Mouse (Mus musculus) brown adipose tissue, adult 24 weeks (tissue): ENCODE results near the gene Ciapin1. TPM values are rescaled to one million over a fixed set of nuclear protein-coding genes. Genes with fewer than 3 reads are reported as not detected.

ENCODE experiments used
- polyA plus RNA-seq: library from polyadenylated mRNA; stranded (reverse); fragments of >200 nt; gene quantifications from 2 replicates; pipeline ENCODE4 v1.2.4, GENCODE M21; 2012; ENCODE audit not compliant: missing spikeins, insufficient read depth, insufficient read length

Ciapin1 gene
- polyA plus RNA-seq, 1 experiment, result 61.4 TPM

Other genes with a start within 250 kb of the Ciapin1 start
- gene Rspry1, start 236.4 kb downstream of the Ciapin1 start, polyA plus RNA-seq, result 13.9 and 15.6 TPM in 2 replicates
- gene Fam192a, start 236.4 kb downstream of the Ciapin1 start, polyA plus RNA-seq, result 31.0 and 41.0 TPM in 2 replicates
- 36.3 and 47.8 TPM in 2 replicates for gene Arl2bp, start 171.8 kb downstream of the Ciapin1 start, polyA plus RNA-seq
- gene Pllp, start 142.1 kb downstream of the Ciapin1 start, polyA plus RNA-seq, result 1.6 and 1.9 TPM in 2 replicates
- not detected in 2 replicates for gene Ccl22, start 92.8 kb downstream of the Ciapin1 start, polyA plus RNA-seq
- gene Cx3cl1, start 66.3 kb downstream of the Ciapin1 start, polyA plus RNA-seq, result 1.7 and 2.2 TPM in 2 replicates
- gene Ccl17, start 27.9 kb downstream of the Ciapin1 start, polyA plus RNA-seq, result not detected in 2 replicates
- gene Coq9, start within 50 bp of the Ciapin1 start, polyA plus RNA-seq, result 313 and 387 TPM in 2 replicates
- gene Polr2c, start 19.1 kb upstream of the Ciapin1 start, polyA plus RNA-seq, result 55.0 and 64.8 TPM in 2 replicates
- gene Dok4, start 38.0 kb upstream of the Ciapin1 start, polyA plus RNA-seq, result 3.8 and 8.4 TPM in 2 replicates
- gene Ccdc102a, start 79.7 kb upstream of the Ciapin1 start, polyA plus RNA-seq, result 1.2 and 1.5 TPM in 2 replicates
- not detected in 2 replicates for gene Adgrg5, start 85.3 kb upstream of the Ciapin1 start, polyA plus RNA-seq
- gene Adgrg1, start 136.4 kb upstream of the Ciapin1 start, polyA plus RNA-seq, result 7.4 and 18.4 TPM in 2 replicates
- not detected in 2 replicates for gene Adgrg3, start 179.3 kb upstream of the Ciapin1 start, polyA plus RNA-seq
- gene Drc7, start 216.7 kb upstream of the Ciapin1 start, polyA plus RNA-seq, result not detected in 2 replicates
- 4.7 and 6.2 TPM in 2 replicates for gene Katnb1, start 242.8 kb upstream of the Ciapin1 start, polyA plus RNA-seq